Mouse (Mus musculus): ENCODE results near the gene Tekt1. TPM values are rescaled to one million over a fixed set of nuclear protein-coding genes. Genes with fewer than 3 reads are reported as not detected.

Gene Tekt1
- total RNA-seq, 1 experiment: 4.0 TPM

- Histone ChIP-seq H3K36me3 (ENCODE audit: control insufficient read depth, insufficient read depth, low read length, poor library complexity, severe bottlenecking) (peaks cover 37% of the 10 kb centered on the region), H3K4me1 (ENCODE audit: control insufficient read depth in 2 of 2, insufficient read depth in 2 of 2, low read length in 2 of 2, poor library complexity in 1 of 2) (peaks cover 0 to 12% of the 10 kb centered on the region in 2 experiments; a peak in 1 of 4 replicates), H3K27ac (ENCODE audit: insufficient read depth, low read depth, low read length, poor library complexity, severe bottlenecking) (no peak overlapping the region), H3K9me3 (ENCODE audit: control insufficient read depth, insufficient read depth, low read depth, low read length) (no peaks in the 10 kb centered on the region), H3K9ac (ENCODE audit: insufficient read depth, low read depth, low read length, poor library complexity, severe bottlenecking) (no peak overlapping the region), H3K4me3 (ENCODE audit: insufficient read depth in 1 of 2, low read depth in 1 of 2, low read length in 2 of 2, poor library complexity in 1 of 2, severe bottlenecking in 1 of 2) (no peak overlapping the region)
- in situ Hi-C loops (cut with MboI; ENCODE audit: low sequenced_read_pairs in 2 of 2, unreplicated experiment in 2 of 2): no loop called here
- no peak for DNase-seq (ENCODE audit: low read depth, low spot score)
- no peak for TF ChIP-seq CHD2 (IDR thresholded peaks at IDR 0.05; ENCODE audit: low read depth, low read length)
- no peak for TF ChIP-seq HCFC1 (IDR thresholded peaks at IDR 0.05; ENCODE audit: borderline replicate concordance, insufficient read depth, low read length)
- TF ChIP-seq ZNF384 (IDR thresholded peaks at IDR 0.05; ENCODE audit: low read depth, low read length): no peak
- no peak for TF ChIP-seq ZC3H11A (IDR thresholded peaks at IDR 0.05; ENCODE audit: borderline replicate concordance, low read depth, low read length)
Measured at GRCm38 (mm10) chr11:72394694-72395093, 32.5 kb upstream of the Tekt1 start.

DNA sequence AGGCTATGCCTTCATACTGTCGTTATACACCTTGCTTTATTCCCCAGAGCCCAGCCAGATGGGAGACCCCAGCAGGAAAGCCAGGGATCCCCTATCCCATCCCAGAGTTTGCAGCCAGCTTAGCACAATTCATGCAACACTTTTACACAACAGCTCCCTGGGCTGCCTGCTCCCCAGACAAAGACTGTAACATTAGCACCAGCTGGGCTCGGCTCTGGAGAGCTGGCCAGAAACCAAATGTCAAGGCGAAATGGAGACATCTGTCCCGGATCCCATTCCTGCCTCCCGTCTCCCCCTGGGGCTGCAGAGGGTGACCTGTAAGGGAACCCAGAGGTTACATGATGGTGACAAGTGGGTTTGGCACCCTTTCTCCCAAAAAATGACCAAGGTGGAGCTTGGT, 31.4 kb upstream of the Tekt1 start:
- no peak overlapping the region for H3K27ac ChIP-seq (ENCODE audit: insufficient read depth, low read depth, low read length, poor library complexity, severe bottlenecking)
- in situ Hi-C loops (cut with MboI; ENCODE audit: low sequenced_read_pairs in 2 of 2, unreplicated experiment in 2 of 2): no loop called here
- H3K36me3 ChIP-seq (ENCODE audit: control insufficient read depth, insufficient read depth, low read length, poor library complexity, severe bottlenecking): peaks cover 27% of the 10 kb centered on the region; the same call in 1 of the 2 replicates
- H3K9me3 ChIP-seq (ENCODE audit: control insufficient read depth, insufficient read depth, low read depth, low read length): no peaks in the 10 kb centered on the region
- DNase-seq (ENCODE audit: low read depth, low spot score): no peak
- H3K9ac ChIP-seq (ENCODE audit: insufficient read depth, low read depth, low read length, poor library complexity, severe bottlenecking): no peak overlapping the region
- peaks cover 0 to 4% of the 10 kb centered on the region in 2 experiments; a peak in 1 of 4 replicates for H3K4me1 ChIP-seq (ENCODE audit: control insufficient read depth in 2 of 2, insufficient read depth in 2 of 2, low read length in 2 of 2, poor library complexity in 1 of 2)
- TF ChIP-seq HCFC1 (IDR thresholded peaks at IDR 0.05; ENCODE audit: borderline replicate concordance, insufficient read depth, low read length) (no peak), ZNF384 (IDR thresholded peaks at IDR 0.05; ENCODE audit: low read depth, low read length) (no peak), ZC3H11A (IDR thresholded peaks at IDR 0.05; ENCODE audit: borderline replicate concordance, low read depth, low read length) (no peak), MAFK (IDR thresholded peaks at IDR 0.05; ENCODE audit: insufficient read depth, low read depth, low read length) (no peak), CHD2 (IDR thresholded peaks at IDR 0.05; ENCODE audit: low read depth, low read length) (no peak)
- no peak overlapping the region for H3K4me3 ChIP-seq (ENCODE audit: insufficient read depth in 1 of 2, low read depth in 1 of 2, low read length in 2 of 2, poor library complexity in 1 of 2, severe bottlenecking in 1 of 2)

DNA sequence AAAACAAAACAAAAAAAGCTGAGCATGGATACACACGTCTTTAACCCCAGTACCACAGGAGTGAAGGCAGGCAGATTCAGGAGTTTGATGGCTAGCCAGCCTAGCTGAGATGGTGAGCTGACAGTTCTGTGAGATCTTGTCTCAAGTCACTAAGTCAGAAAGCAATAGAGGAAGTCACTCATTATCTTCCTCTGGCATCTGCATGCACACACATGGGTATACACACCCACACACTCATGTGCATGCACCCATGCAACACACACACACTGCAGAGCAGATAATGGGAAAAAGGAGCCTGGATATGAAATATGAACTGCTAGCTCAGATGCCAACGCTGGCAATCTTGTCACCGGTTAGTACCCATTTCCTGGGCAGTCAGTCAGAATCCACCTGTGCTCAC, 31.0 kb upstream of the Tekt1 start:
- H3K9me3 ChIP-seq (ENCODE audit: control insufficient read depth, insufficient read depth, low read depth, low read length): no peaks in the 10 kb centered on the region
- no peak overlapping the region for H3K9ac ChIP-seq (ENCODE audit: insufficient read depth, low read depth, low read length, poor library complexity, severe bottlenecking)
- peaks cover 26% of the 10 kb centered on the region; the same call in 1 of the 2 replicates for H3K36me3 ChIP-seq (ENCODE audit: control insufficient read depth, insufficient read depth, low read length, poor library complexity, severe bottlenecking)
- H3K27ac ChIP-seq (ENCODE audit: insufficient read depth, low read depth, low read length, poor library complexity, severe bottlenecking): no peak overlapping the region
- no peak overlapping the region for H3K4me3 ChIP-seq (ENCODE audit: insufficient read depth in 1 of 2, low read depth in 1 of 2, low read length in 2 of 2, poor library complexity in 1 of 2, severe bottlenecking in 1 of 2)
- no peaks in the 10 kb centered on the region; a peak in 1 of 4 replicates for H3K4me1 ChIP-seq (ENCODE audit: control insufficient read depth in 2 of 2, insufficient read depth in 2 of 2, low read length in 2 of 2, poor library complexity in 1 of 2)
- TF ChIP-seq MAFK (IDR thresholded peaks at IDR 0.05; ENCODE audit: insufficient read depth, low read depth, low read length): no peak
- TF ChIP-seq ZC3H11A (IDR thresholded peaks at IDR 0.05; ENCODE audit: borderline replicate concordance, low read depth, low read length): no peak
- no peak for TF ChIP-seq ZNF384 (IDR thresholded peaks at IDR 0.05; ENCODE audit: low read depth, low read length)
- no peak for TF ChIP-seq HCFC1 (IDR thresholded peaks at IDR 0.05; ENCODE audit: borderline replicate concordance, insufficient read depth, low read length)
- TF ChIP-seq CHD2 (IDR thresholded peaks at IDR 0.05; ENCODE audit: low read depth, low read length): no peak
- DNase-seq (ENCODE audit: low read depth, low spot score): no peak
- in situ Hi-C loops (cut with MboI; ENCODE audit: low sequenced_read_pairs in 2 of 2, unreplicated experiment in 2 of 2): no loop called here

- Histone ChIP-seq H3K4me1 (ENCODE audit: control insufficient read depth in 2 of 2, insufficient read depth in 2 of 2, low read length in 2 of 2, poor library complexity in 1 of 2) (no peaks in the 10 kb centered on the region), H3K4me3 (ENCODE audit: insufficient read depth in 1 of 2, low read depth in 1 of 2, low read length in 2 of 2, poor library complexity in 1 of 2, severe bottlenecking in 1 of 2) (no peak overlapping the region), H3K9ac (ENCODE audit: insufficient read depth, low read depth, low read length, poor library complexity, severe bottlenecking) (no peak overlapping the region), H3K27ac (ENCODE audit: insufficient read depth, low read depth, low read length, poor library complexity, severe bottlenecking) (no peak overlapping the region), H3K36me3 (ENCODE audit: control insufficient read depth, insufficient read depth, low read length, poor library complexity, severe bottlenecking) (peaks cover 13% of the 10 kb centered on the region; the same call in 1 of the 2 replicates), H3K9me3 (ENCODE audit: control insufficient read depth, insufficient read depth, low read depth, low read length) (no peaks in the 10 kb centered on the region)
- in situ Hi-C loops (cut with MboI; ENCODE audit: low sequenced_read_pairs in 2 of 2, unreplicated experiment in 2 of 2): no loop called here
- no peak for TF ChIP-seq ZC3H11A (IDR thresholded peaks at IDR 0.05; ENCODE audit: borderline replicate concordance, low read depth, low read length)
- no peak for TF ChIP-seq ZNF384 (IDR thresholded peaks at IDR 0.05; ENCODE audit: low read depth, low read length)
- no peak for TF ChIP-seq CHD2 (IDR thresholded peaks at IDR 0.05; ENCODE audit: low read depth, low read length)
- no peak for TF ChIP-seq HCFC1 (IDR thresholded peaks at IDR 0.05; ENCODE audit: borderline replicate concordance, insufficient read depth, low read length)
- no peak for TF ChIP-seq MAFK (IDR thresholded peaks at IDR 0.05; ENCODE audit: insufficient read depth, low read depth, low read length)
- DNase-seq (ENCODE audit: low read depth, low spot score): no peak
Measured at GRCm38 (mm10) chr11:72391181-72391580, 28.9 kb upstream of the Tekt1 start.

Data from ES-E14 (cell line).